Mouse (Mus musculus) forebrain, embryonic 15.5 days (tissue): ENCODE results near the gene Hoxa2. TPM values are rescaled to one million over a fixed set of nuclear protein-coding genes. Genes with fewer than 3 reads are reported as not detected.

Experiments used
- ATAC-seq: fragments of 200-750 bp; cut with Nextera tagmentation; replicated peaks from 2 replicates; pipeline ENCODE4 v1.8.0; 2017; ENCODE audit warnings: mild to moderate bottlenecking, moderate TSS enrichment, moderate library complexity
- H3K27ac ChIP-seq: fragments of 300-500 bp; sonication (generic); replicated peaks from 2 replicates; pipeline ENCODE4 v1.5.1; 2015; ENCODE audit warnings: mild to moderate bottlenecking, inconsistent platforms
- H3K27me3 ChIP-seq: fragments of 300-500 bp; sonication (generic); 2 replicates; pipeline ENCODE4 v1.6.1; 2015; ENCODE audit warnings: inconsistent platforms
- H3K36me3 ChIP-seq: fragments of 300-500 bp; sonication (generic); 2 replicates; pipeline ENCODE4 v1.6.1; 2015; ENCODE audit warnings: mild to moderate bottlenecking, inconsistent platforms
- H3K4me1 ChIP-seq: fragments of 300-500 bp; sonication (generic); 2 replicates; pipeline ENCODE4 v1.6.1; 2015; ENCODE audit warnings: inconsistent platforms
- H3K4me2 ChIP-seq: fragments of 300-500 bp; sonication (generic); replicated peaks from 2 replicates; pipeline ENCODE4 v1.6.1; 2015; ENCODE audit warnings: mild to moderate bottlenecking, inconsistent platforms
- H3K4me3 ChIP-seq: fragments of 300-500 bp; sonication (generic); 2 replicates; pipeline ENCODE4 v1.5.1; 2015; ENCODE audit warnings: mild to moderate bottlenecking, inconsistent platforms
- H3K9ac ChIP-seq: fragments of 300-500 bp; sonication (generic); replicated peaks from 2 replicates; pipeline ENCODE4 v1.6.1; 2015; ENCODE audit warnings: mild to moderate bottlenecking, inconsistent platforms
- H3K9me3 ChIP-seq: fragments of 300-500 bp; sonication (generic); 2 replicates; pipeline ENCODE4 v1.6.1; 2016; ENCODE audit warnings: inconsistent platforms
- WGBS: fragments of 180-500 bp; shearing (Covaris S2); methylation state at CpG from one replicate; pipeline ENCODE4 v1.1.7; 2015; ENCODE audit warnings: mixed read lengths; 5-methylcytosine and 5-hydroxymethylcytosine counted together
- polyA plus RNA-seq: library from polyadenylated mRNA; unstranded; fragments of >200 nt; fragmentation: Nextera tagmentation; extraction: Ambion mirVana; gene quantifications from 2 replicates; pipeline ENCODE4 v1.2.1, GENCODE M21; 2015

Gene Hoxa2
- polyA plus RNA-seq, 1 experiment from 2014 or later, result not detected

DNA sequence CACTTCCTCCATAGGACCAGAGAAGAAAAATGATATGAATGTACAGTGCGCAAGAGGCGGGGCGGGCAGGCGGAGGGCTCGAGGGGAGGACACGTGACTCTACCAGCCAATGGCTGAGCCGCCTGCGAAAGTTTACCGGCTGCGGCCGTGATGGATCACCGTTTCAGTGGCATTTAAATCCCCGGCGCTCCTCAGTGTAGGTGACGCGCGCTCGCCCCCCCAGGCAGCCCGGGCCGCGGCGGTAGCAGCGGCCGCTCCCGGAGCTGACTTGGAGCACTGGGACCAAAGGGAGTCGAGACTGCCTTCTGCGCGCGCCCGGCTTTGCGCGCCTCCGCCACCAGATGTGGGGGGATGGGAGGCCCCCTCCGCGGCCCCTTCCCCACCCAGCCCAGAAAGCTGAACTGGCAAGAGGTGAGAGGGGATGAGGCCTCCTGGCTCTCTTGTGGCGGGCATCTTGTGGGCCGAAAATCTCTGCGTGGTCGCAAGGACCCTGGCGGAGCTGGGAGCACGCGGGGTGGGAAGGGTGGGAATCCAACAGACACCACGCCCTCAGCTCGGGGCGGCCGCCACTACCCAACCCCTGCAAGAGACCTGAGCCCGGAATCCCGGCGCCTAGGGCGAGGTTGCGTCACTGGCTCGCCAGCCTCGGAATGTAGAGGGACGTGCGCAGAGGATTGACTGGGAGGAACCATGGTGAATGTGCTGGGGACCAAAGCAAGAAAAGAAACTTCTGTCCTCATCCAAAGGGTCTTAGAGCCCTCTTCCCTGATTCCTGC is 6.2 kb downstream of the Hoxa2 start, which contains the start of gene Hoxa1:
Gene Hoxa1, minus strand, starts transcription at position 42 of the 776 bp plus-strand sequence.
- Histone ChIP-seq H3K4me3 (peak within 1 kb of the TSS; percentile 46), H3K9me3 (no peaks in the 10 kb centered on the region), H3K9ac (0 out of 2 replicates have a peak within 1 kb of the TSS, but pooled peaks have one; percentile 11), H3K36me3 (no peaks in the 10 kb centered on the region), H3K4me1 (peaks cover 14% of the 10 kb centered on the region), H3K27me3 (peaks cover 97% of the 10 kb centered on the region), H3K27ac (no peak within 1 kb of the TSS), H3K4me2 (peak within 1 kb of the TSS; percentile 93)
- peak; percentile 70 for ATAC-seq
- WGBS, result 0% methylated on average over 48 of the region's 55 CpGs

DNA sequence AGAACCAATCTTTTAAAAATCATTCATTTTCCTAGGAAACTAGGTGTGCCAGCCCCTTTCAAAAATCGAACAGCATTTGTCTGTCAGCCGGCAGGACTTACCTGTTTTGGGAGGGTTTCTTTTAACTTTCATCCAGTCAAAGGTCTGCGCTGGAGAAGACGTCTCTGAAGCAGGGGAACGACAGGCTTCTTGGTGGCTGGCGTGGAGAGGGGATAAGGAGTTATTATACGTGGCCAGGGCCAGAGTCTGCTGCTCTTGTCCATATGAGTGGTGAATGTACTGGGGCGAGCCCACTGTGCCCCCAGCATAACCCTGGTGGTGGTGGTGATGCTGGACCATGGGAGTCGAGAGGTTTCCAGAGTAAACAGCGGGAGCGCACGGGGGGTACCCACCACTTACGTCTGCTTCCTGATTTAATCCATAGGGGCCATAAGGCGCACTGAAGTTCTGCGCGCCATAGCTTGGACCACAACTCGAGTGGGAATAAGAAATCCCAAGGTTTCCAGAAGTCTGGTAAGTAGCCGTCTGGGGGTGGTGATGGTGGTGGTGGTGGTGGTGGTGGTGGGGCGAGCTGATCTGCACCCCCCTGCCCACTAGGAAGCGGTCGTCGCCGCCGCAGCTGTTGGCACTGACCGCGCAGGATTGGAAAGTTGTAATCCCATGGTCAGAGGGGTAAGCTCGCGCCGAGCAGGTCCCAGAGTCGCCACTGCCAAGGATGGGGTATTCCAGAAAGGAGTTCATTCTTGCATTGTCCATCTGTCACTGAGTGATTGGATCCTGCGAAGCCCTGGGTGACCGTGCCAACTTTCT is 7.0 kb downstream of the Hoxa2 start:
- peak; percentile 29 for ATAC-seq
- no peak overlapping the region for H3K9ac ChIP-seq
- H3K4me2 ChIP-seq, result peak overlapping the region; percentile 93
- H3K9me3 ChIP-seq, result no peaks in the 10 kb centered on the region
- no peak overlapping the region for H3K27ac ChIP-seq
- H3K4me3 ChIP-seq, result peak overlapping the region; percentile 46
- peaks cover 97% of the 10 kb centered on the region for H3K27me3 ChIP-seq
- no peaks in the 10 kb centered on the region for H3K36me3 ChIP-seq
- peaks cover 14% of the 10 kb centered on the region for H3K4me1 ChIP-seq
- 2% methylated on average over 32 of the region's 32 CpGs for WGBS

DNA sequence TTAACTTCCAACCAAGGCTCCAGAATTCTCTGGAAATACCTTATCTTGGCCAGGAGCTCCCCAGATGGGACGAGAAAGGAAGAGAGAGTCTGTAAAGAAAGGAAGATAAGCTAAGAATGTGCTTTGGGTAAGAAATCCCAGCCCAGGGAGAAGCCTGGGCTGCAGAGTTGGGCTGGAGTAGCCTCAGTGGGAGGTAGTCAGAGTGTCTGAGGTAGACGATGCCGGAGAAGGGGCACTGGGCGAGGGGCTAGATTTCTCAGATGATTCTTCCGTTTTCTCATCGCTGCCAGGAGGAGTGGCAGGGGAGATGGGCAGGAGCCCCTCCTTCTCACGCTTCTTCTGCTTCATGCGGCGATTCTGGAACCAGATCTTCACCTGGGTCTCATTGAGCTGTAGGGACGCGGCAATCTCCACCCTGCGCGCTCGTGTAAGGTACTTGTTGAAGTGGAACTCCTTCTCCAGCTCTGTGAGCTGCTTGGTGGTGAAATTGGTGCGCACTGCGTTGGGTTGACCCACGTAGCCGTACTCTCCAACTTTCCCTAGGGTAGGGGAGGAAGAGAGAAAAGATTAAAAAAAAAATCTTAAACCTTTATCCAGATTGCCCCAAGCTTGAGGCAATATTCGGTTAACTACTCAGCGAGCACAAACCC is 8.0 kb downstream of the Hoxa2 start:
- H3K9ac ChIP-seq, result no peak overlapping the region
- H3K27ac ChIP-seq, result no peak overlapping the region
- no peak for ATAC-seq
- H3K4me3 ChIP-seq, result no peak overlapping the region
- no peak overlapping the region for H3K4me2 ChIP-seq
- no peaks in the 10 kb centered on the region for H3K9me3 ChIP-seq
- H3K27me3 ChIP-seq, result peaks cover 97% of the 10 kb centered on the region
- 1% methylated on average over 20 of the region's 20 CpGs for WGBS
- no peaks in the 10 kb centered on the region for H3K36me3 ChIP-seq
- peaks cover 14% of the 10 kb centered on the region for H3K4me1 ChIP-seq

DNA sequence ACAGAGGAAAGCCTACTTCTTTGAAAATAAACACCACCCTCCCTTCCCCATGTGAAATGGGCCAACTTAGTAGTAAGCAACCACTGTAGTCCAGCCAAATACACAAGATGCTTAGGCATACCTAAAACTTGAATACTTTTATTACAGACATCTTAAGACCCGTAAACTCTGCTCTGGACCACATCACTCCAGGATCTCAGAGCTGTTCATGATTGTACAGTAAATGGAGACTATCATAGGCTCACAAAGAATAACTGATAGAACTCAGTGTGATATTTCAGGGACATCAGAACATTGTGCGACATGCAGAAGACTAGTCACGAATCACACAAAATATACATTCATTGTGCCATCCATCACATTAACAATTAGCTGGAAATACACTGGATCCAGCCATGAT is 9.2 kb downstream of the Hoxa2 start:
- H3K36me3 ChIP-seq, result no peaks in the 10 kb centered on the region
- H3K27me3 ChIP-seq, result peaks cover 98% of the 10 kb centered on the region
- ATAC-seq, result no peak
- WGBS, result 40% methylated on average over 3 of the region's 3 CpGs
- H3K9ac ChIP-seq, result no peak overlapping the region
- H3K27ac ChIP-seq, result no peak overlapping the region
- peaks cover 14% of the 10 kb centered on the region for H3K4me1 ChIP-seq
- no peaks in the 10 kb centered on the region for H3K9me3 ChIP-seq
- H3K4me2 ChIP-seq, result no peak overlapping the region
- no peak overlapping the region for H3K4me3 ChIP-seq

- Histone ChIP-seq H3K36me3 (no peaks in the 10 kb centered on the region), H3K9ac (no peak overlapping the region)
- WGBS, result 1% methylated on average over 5 of the region's 5 CpGs
These were observed 10.6 kb downstream of the Hoxa2 start for GRCm38 (mm10) chr6:52154044-52154443.

GRCm38 (mm10) chr6:52153270-52153669 is 11.4 kb downstream of the Hoxa2 start:
- WGBS, result 0% methylated on average over 6 of the region's 6 CpGs
- no peak overlapping the region for H3K4me2 ChIP-seq
- H3K4me1 ChIP-seq, result peaks cover 5% of the 10 kb centered on the region
- peaks cover 96% of the 10 kb centered on the region for H3K27me3 ChIP-seq
- no peak overlapping the region for H3K4me3 ChIP-seq
- no peaks in the 10 kb centered on the region for H3K9me3 ChIP-seq
- no peaks in the 10 kb centered on the region for H3K36me3 ChIP-seq
- ATAC-seq, result no peak
- H3K27ac ChIP-seq, result no peak overlapping the region
- H3K9ac ChIP-seq, result no peak overlapping the region

More at GRCm38 (mm10) chr6:52154044-52154443, 10.6 kb downstream of the Hoxa2 start:
- Histone ChIP-seq H3K4me1 (peaks cover 13% of the 10 kb centered on the region), H3K4me3 (no peak overlapping the region), H3K9me3 (no peaks in the 10 kb centered on the region), H3K27ac (no peak overlapping the region), H3K4me2 (no peak overlapping the region), H3K27me3 (peaks cover 98% of the 10 kb centered on the region)
- no peak for ATAC-seq

DNA sequence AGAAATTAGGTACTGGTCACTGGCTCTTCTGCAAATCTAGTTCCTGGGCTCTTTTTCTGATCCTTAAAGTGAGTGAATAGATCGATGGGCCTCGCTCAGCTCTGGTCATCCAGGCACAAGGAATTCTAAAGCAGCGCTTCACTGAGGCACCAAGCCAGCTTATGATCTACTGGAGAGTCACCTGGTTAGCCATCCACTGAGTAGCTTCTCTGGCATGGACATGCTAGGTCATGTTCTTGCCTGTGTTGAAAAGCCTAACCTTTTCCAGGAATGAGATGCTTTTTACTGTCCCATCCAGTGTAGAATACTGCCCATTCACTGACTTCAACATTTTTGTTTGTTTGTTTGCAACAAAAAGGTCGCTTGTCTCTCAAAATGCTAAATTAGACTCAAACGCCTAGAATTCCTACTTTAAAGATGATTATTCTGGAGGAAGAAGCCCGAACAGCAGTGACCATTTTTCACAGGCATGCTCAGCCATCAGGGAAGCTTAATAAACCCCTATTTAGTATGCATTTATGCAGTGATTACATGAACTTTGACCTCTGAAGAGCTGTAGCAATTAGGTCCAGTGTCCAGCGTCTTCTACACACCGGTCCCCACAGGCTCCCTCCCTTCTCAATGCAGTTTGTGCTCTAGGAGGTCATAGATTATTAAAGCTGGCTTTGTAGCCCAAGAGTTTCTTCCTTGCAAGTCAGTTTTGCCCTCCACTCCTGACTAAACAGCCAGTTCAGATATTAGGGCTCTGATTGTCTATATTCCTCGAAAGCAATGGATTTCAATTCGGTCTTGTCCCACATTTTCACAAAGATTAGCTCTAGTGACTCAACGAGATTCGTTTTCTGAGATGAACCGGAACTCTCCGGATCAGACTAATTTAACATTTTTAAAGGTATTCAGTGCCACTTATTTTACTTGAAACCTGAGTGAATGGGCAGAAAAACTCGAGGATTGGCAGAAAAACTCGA is 12.1 kb downstream of the Hoxa2 start:
- Histone ChIP-seq H3K9ac (no peak overlapping the region), H3K4me1 (no peaks in the 10 kb centered on the region), H3K4me2 (no peak overlapping the region), H3K27me3 (peaks cover 96% of the 10 kb centered on the region), H3K36me3 (no peaks in the 10 kb centered on the region), H3K9me3 (no peaks in the 10 kb centered on the region), H3K27ac (no peak overlapping the region), H3K4me3 (no peak overlapping the region)
- 2% methylated on average over 16 of the region's 16 CpGs for WGBS
- ATAC-seq, result no peak

DNA sequence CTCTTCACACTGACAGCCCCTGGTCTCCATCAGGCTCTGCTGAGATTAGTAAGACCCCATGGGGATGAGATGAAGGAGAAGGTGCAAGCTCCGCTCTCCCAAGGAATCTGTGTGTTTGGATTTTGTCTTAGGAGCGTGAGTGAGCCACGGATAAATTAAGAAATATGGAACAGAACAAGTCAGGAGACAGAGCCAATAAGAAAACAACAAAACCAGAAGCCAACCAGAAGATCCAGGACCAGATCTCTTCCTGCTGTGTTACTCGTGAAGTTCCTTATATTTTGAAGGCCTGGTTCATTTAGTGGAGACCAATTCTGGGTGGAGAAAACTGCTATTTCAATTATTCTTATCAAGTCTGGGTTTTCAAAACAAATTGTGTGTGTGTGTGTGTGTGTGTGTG is 13.1 kb downstream of the Hoxa2 start:
- Histone ChIP-seq H3K27ac (no peak overlapping the region), H3K36me3 (no peaks in the 10 kb centered on the region), H3K4me2 (no peak overlapping the region), H3K9ac (no peak overlapping the region), H3K4me3 (no peak overlapping the region), H3K4me1 (no peaks in the 10 kb centered on the region), H3K9me3 (no peaks in the 10 kb centered on the region), H3K27me3 (peaks cover 95% of the 10 kb centered on the region)
- WGBS, result 4% methylated on average over 4 of the region's 4 CpGs
- no peak for ATAC-seq

DNA sequence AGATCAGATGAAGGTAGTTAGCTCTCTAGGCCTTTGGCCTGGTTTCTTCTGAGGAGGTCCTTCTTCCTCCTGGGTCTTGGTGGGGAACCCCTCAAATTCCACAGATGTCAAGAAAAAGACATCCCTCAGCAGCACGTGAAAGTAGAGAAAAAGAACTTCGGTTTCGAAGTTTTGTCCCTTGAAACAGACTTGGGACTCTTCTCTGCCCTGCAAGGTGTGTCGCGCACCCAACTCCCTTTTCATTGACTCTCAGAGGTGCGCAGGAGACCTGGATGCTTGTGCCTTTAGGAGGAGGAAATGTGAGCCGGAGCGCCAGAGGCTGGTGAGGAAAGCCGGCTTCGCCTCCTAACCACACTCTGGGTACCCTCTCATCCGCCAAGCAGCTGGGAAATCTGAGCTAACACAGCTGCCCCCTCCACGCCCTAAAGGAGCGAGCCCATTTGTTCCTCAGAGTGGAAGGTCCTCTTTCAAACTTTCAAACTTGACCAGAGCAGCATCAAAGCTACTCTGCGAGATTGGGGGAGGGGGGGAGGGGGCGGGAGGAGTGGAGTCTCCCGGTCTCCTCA is 14.1 kb downstream of the Hoxa2 start:
- H3K9ac ChIP-seq, result no peak overlapping the region
- no peaks in the 10 kb centered on the region for H3K36me3 ChIP-seq
- no peak for ATAC-seq
- H3K9me3 ChIP-seq, result no peaks in the 10 kb centered on the region
- 4% methylated on average over 16 of the region's 16 CpGs for WGBS
- peaks cover 90% of the 10 kb centered on the region for H3K27me3 ChIP-seq
- H3K4me2 ChIP-seq, result no peak overlapping the region
- H3K4me1 ChIP-seq, result no peaks in the 10 kb centered on the region
- no peak overlapping the region for H3K27ac ChIP-seq
- H3K4me3 ChIP-seq, result no peak overlapping the region

- ATAC-seq, result no peak
- Histone ChIP-seq H3K4me1 (peaks cover 3% of the 10 kb centered on the region; the same call in 1 of the 2 replicates), H3K27ac (no peak overlapping the region), H3K9me3 (no peaks in the 10 kb centered on the region), H3K36me3 (no peaks in the 10 kb centered on the region), H3K27me3 (peaks cover 3% of the 10 kb centered on the region; the same call in 1 of the 2 replicates), H3K4me2 (no peak overlapping the region), H3K9ac (no peak overlapping the region), H3K4me3 (no peak overlapping the region)
- WGBS, result 85% methylated on average over 5 of the region's 5 CpGs
These were observed 25.5 kb downstream of the Hoxa2 start for GRCm38 (mm10) chr6:52139115-52139514.

DNA sequence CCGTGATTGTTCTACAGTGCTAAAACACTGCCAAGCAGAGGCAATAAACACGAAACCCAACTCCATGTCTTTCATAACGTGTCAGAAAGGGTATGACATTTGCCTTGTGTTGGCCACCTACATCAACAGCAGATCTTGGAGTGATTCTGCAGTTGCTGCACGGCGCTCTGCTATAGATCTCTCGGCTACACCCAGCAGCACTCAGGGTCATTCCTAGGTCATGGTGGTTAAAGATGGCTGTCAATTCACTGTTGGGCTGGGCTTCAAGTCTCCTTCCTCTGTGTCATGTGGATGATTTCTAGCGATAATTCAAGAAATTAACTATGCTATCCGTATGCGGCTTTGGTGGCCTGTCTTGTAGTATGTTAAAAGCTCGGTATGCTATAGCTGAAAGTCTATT is 26.1 kb downstream of the Hoxa2 start:
- Histone ChIP-seq H3K4me3 (no peak overlapping the region), H3K9ac (no peak overlapping the region), H3K4me2 (no peak overlapping the region), H3K9me3 (no peaks in the 10 kb centered on the region), H3K27ac (no peak overlapping the region), H3K27me3 (peaks cover 3% of the 10 kb centered on the region; the same call in 1 of the 2 replicates), H3K4me1 (peaks cover 3% of the 10 kb centered on the region; the same call in 1 of the 2 replicates), H3K36me3 (no peaks in the 10 kb centered on the region)
- no peak for ATAC-seq
- 82% methylated on average over 10 of the region's 10 CpGs for WGBS
